Mouse (Mus musculus) hematopoietic multipotent progenitor cell, adult 10-12 weeks (in vitro differentiated cells): ENCODE data around the gene Tpr. TPM values are rescaled to one million over a fixed set of nuclear protein-coding genes. Genes with fewer than 3 reads are reported as not detected.

Source experiments
- polyA plus RNA-seq: library from polyadenylated mRNA; stranded (reverse); fragments of >175 nt; gene quantifications from 2 replicates; pipeline ENCODE4 v1.2.3, GENCODE M21; 2012; ENCODE audit warnings: low replicate concordance

Gene Tpr
- polyA plus RNA-seq = 83.1 and 111 TPM in 2 replicates

DNA sequence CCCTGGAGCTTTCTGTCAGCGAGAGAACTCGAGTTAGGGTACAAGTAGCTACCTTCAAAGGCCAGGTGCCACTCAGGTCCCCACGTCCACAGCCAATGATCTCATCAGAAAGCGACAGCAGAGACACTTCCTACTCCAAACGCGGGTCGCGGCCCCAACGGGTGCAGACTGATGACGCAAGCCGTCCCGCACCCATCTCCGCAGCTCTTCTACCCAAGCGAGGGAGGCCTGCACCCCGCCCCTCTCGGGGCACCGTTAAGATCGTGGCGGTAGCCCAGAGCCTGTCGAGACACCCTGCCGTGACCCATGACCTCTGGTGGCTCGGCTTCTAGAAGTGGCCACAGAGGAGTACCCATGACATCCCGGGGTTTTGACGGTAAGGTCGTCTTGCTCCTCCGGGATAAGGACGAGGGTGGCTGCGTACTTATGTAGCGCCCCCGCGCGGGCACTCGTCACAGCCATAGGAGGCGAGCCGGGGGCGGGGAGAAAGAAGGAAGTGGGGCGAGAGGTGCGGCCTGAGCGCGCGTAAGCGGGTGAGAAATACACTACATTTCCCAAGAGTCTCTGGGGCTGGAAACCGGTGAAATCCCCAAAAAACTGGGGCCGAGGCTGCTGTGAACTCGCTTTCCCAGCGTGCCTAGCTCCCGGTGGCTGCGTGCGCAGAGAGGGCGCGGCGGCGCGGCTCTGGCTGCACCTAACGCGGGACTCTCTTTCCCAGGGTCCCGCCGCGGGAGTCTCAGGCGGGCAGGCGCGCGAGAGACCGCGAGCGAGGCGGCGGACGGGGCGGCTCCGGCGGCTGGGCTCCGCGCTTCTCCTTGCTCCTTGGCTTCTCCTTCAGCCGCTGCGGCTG lies at the start of gene Tpr, which contains the start of gene Odr4:
TSS of gene Tpr (plus strand) at position 201 of the 850 bp plus-strand sequence.
TSS of gene Odr4 (minus strand) at position 443 of the 850 bp plus-strand sequence.

DNA sequence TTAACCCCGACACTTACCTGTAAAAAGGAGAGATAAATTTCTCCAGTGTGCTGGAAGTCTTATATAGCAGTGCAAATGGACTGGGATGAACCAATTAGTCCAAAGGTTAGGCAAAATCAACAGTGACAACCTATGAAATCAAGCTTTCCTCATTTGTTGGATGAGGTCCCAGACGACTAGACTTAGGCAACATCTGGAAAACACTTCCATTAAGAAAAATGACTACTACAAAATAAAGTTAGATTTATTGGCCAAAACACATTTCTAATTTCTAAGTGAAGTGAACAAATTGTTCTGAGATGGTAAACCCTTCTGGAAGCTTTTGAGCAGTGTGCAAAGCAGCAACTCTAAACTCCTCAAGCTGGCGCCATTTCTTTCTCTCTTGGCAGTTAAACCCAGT lies 73.5 kb downstream of the Tpr start, which contains the start of gene Prg4:
TSS of gene Prg4 (minus strand) at position 34 of the 400 bp plus-strand sequence.

Other genes starting within 250 kb of the Tpr start
- gene Pdc, start 73.4 kb upstream of the Tpr start, polyA plus RNA-seq = not detected in 2 replicates
- 6.4 and 6.5 TPM in 2 replicates for gene Odr4, start 242 bp downstream of the Tpr start, polyA plus RNA-seq
- gene Prg4, start 73.3 kb downstream of the Tpr start, polyA plus RNA-seq = 8.7 and 41.8 TPM in 2 replicates